Mouse (Mus musculus): Measurements from ENCODE around the gene Naa80. TPM values are rescaled to one million over a fixed set of nuclear protein-coding genes. Genes with fewer than 3 reads are reported as not detected.
A peak's percentile ranks its signal among the peaks of the same experiment; 100 is the strongest.

Gene Naa80
- polyA plus RNA-seq, 1 experiment: 19.5 TPM

GRCm38 (mm10) chr9:107541005-107541404 lies 37.7 kb upstream of the Naa80 start:
- WGBS: 34% methylated on average over 10 of the region's 10 CpGs
- no peaks in the 10 kb centered on the region for H3K27me3 ChIP-seq (ENCODE audit: control insufficient read depth, insufficient read depth, low read length)
- peaks cover 13% of the 10 kb centered on the region for H3K4me1 ChIP-seq (ENCODE audit: control insufficient read depth, insufficient read depth, low read length)
- no peak for DNase-seq
- TF ChIP-seq POLR2A (IDR thresholded peaks at IDR 0.05; ENCODE audit: borderline replicate concordance, insufficient read depth, low read length): no peak
- TF ChIP-seq CTCF (IDR thresholded peaks at IDR 0.05; ENCODE audit: borderline replicate concordance, insufficient read depth, low read depth, low read length): no peak
- no peak overlapping the region for H3K27ac ChIP-seq (ENCODE audit: insufficient read depth, low read length)
- no peak overlapping the region for H3K4me3 ChIP-seq (replicated peaks; ENCODE audit: insufficient read depth, low read depth, low read length)

- WGBS: 1% methylated on average over 46 of the region's 46 CpGs
- Histone ChIP-seq H3K27me3 (ENCODE audit: control insufficient read depth, insufficient read depth, low read length) (no peaks in the 10 kb centered on the region), H3K27ac (ENCODE audit: insufficient read depth, low read length) (peak within 1 kb of the TSS; percentile 24), H3K4me1 (ENCODE audit: control insufficient read depth, insufficient read depth, low read length) (peaks cover 11% of the 10 kb centered on the region), H3K4me3 (replicated peaks; ENCODE audit: insufficient read depth, low read depth, low read length) (peak within 1 kb of the TSS; percentile 83)
- TF ChIP-seq POLR2A (IDR thresholded peaks at IDR 0.05; ENCODE audit: borderline replicate concordance, insufficient read depth, low read length) (peak; percentile 75; the same call in 1 of the 2 replicates), CTCF (IDR thresholded peaks at IDR 0.05; ENCODE audit: borderline replicate concordance, insufficient read depth, low read depth, low read length) (no peak)
- DNase-seq: peak; percentile 94 to 96
Observed at GRCm38 (mm10) chr9:107541474-107542351, 37.0 kb upstream of the Naa80 start, which contains the start of the genes Cyb561d2 and Nprl2. Gene Cyb561d2 (minus strand): TSS chr9:107542193. Gene Nprl2 (plus strand): TSS chr9:107542226.

GRCm38 (mm10) chr9:107542352-107542686 lies 36.4 kb upstream of the Naa80 start:
- Histone ChIP-seq H3K4me3 (replicated peaks; ENCODE audit: insufficient read depth, low read depth, low read length) (peak overlapping the region; percentile 83), H3K27ac (ENCODE audit: insufficient read depth, low read length) (peak overlapping the region; percentile 9; the same call in 1 of the 2 replicates), H3K27me3 (ENCODE audit: control insufficient read depth, insufficient read depth, low read length) (no peaks in the 10 kb centered on the region), H3K4me1 (ENCODE audit: control insufficient read depth, insufficient read depth, low read length) (peaks cover 8% of the 10 kb centered on the region)
- WGBS: 2% methylated on average over 11 of the region's 11 CpGs
- no peak for DNase-seq
- no peak for TF ChIP-seq CTCF (IDR thresholded peaks at IDR 0.05; ENCODE audit: borderline replicate concordance, insufficient read depth, low read depth, low read length)
- no peak for TF ChIP-seq POLR2A (IDR thresholded peaks at IDR 0.05; ENCODE audit: borderline replicate concordance, insufficient read depth, low read length)

- WGBS: 33% methylated on average over 8 of the region's 8 CpGs
Observed at GRCm38 (mm10) chr9:107542721-107543120, 36.0 kb upstream of the Naa80 start.

GRCm38 (mm10) chr9:107543299-107543698 lies 35.4 kb upstream of the Naa80 start:
- Histone ChIP-seq H3K4me1 (ENCODE audit: control insufficient read depth, insufficient read depth, low read length) (no peaks in the 10 kb centered on the region; the same call in none of the 2 replicates), H3K4me3 (replicated peaks; ENCODE audit: insufficient read depth, low read depth, low read length) (no peak overlapping the region), H3K27ac (ENCODE audit: insufficient read depth, low read length) (no peak overlapping the region), H3K27me3 (ENCODE audit: control insufficient read depth, insufficient read depth, low read length) (no peaks in the 10 kb centered on the region)
- 87% methylated on average over 11 of the region's 11 CpGs for WGBS
- TF ChIP-seq POLR2A (IDR thresholded peaks at IDR 0.05; ENCODE audit: borderline replicate concordance, insufficient read depth, low read length) (no peak), CTCF (IDR thresholded peaks at IDR 0.05; ENCODE audit: borderline replicate concordance, insufficient read depth, low read depth, low read length) (no peak)
- DNase-seq: no peak

More at GRCm38 (mm10) chr9:107542721-107543120, 36.0 kb upstream of the Naa80 start:
- TF ChIP-seq POLR2A (IDR thresholded peaks at IDR 0.05; ENCODE audit: borderline replicate concordance, insufficient read depth, low read length): no peak
- TF ChIP-seq CTCF (IDR thresholded peaks at IDR 0.05; ENCODE audit: borderline replicate concordance, insufficient read depth, low read depth, low read length): no peak
- Histone ChIP-seq H3K4me1 (ENCODE audit: control insufficient read depth, insufficient read depth, low read length) (peaks cover 4% of the 10 kb centered on the region), H3K27ac (ENCODE audit: insufficient read depth, low read length) (no peak overlapping the region), H3K4me3 (replicated peaks; ENCODE audit: insufficient read depth, low read depth, low read length) (peak overlapping the region; percentile 83), H3K27me3 (ENCODE audit: control insufficient read depth, insufficient read depth, low read length) (no peaks in the 10 kb centered on the region)
- DNase-seq: no peak

GRCm38 (mm10) chr9:107544196-107544700 lies 34.4 kb upstream of the Naa80 start:
- WGBS: 94% methylated on average over 17 of the region's 17 CpGs
- Histone ChIP-seq H3K4me1 (ENCODE audit: control insufficient read depth, insufficient read depth, low read length) (no peaks in the 10 kb centered on the region; the same call in none of the 2 replicates), H3K4me3 (replicated peaks; ENCODE audit: insufficient read depth, low read depth, low read length) (no peak overlapping the region), H3K27me3 (ENCODE audit: control insufficient read depth, insufficient read depth, low read length) (no peaks in the 10 kb centered on the region), H3K27ac (ENCODE audit: insufficient read depth, low read length) (no peak overlapping the region)
- TF ChIP-seq CTCF (IDR thresholded peaks at IDR 0.05; ENCODE audit: borderline replicate concordance, insufficient read depth, low read depth, low read length) (no peak), POLR2A (IDR thresholded peaks at IDR 0.05; ENCODE audit: borderline replicate concordance, insufficient read depth, low read length) (no peak)
- no peak for DNase-seq

- no peak for DNase-seq
- Histone ChIP-seq H3K27ac (ENCODE audit: insufficient read depth, low read length) (no peak overlapping the region), H3K4me3 (replicated peaks; ENCODE audit: insufficient read depth, low read depth, low read length) (no peak overlapping the region), H3K4me1 (ENCODE audit: control insufficient read depth, insufficient read depth, low read length) (no peaks in the 10 kb centered on the region; the same call in none of the 2 replicates), H3K27me3 (ENCODE audit: control insufficient read depth, insufficient read depth, low read length) (no peaks in the 10 kb centered on the region)
- WGBS: 91% methylated on average over 12 of the region's 12 CpGs
- TF ChIP-seq POLR2A (IDR thresholded peaks at IDR 0.05; ENCODE audit: borderline replicate concordance, insufficient read depth, low read length): no peak
Observed at GRCm38 (mm10) chr9:107544729-107545128, 34.0 kb upstream of the Naa80 start.

GRCm38 (mm10) chr9:107545199-107545598 lies 33.5 kb upstream of the Naa80 start:
- no peak overlapping the region for H3K27ac ChIP-seq (ENCODE audit: insufficient read depth, low read length)
- no peaks in the 10 kb centered on the region; the same call in none of the 2 replicates for H3K4me1 ChIP-seq (ENCODE audit: control insufficient read depth, insufficient read depth, low read length)
- no peak overlapping the region for H3K4me3 ChIP-seq (replicated peaks; ENCODE audit: insufficient read depth, low read depth, low read length)
- 79% methylated on average over 10 of the region's 10 CpGs for WGBS
- DNase-seq: no peak
- no peaks in the 10 kb centered on the region for H3K27me3 ChIP-seq (ENCODE audit: control insufficient read depth, insufficient read depth, low read length)
- no peak for TF ChIP-seq CTCF (IDR thresholded peaks at IDR 0.05; ENCODE audit: borderline replicate concordance, insufficient read depth, low read depth, low read length)
- TF ChIP-seq POLR2A (IDR thresholded peaks at IDR 0.05; ENCODE audit: borderline replicate concordance, insufficient read depth, low read length): no peak
